Mouse (Mus musculus) heart, adult 2 months (tissue): Measurements from ENCODE around the gene Dennd2c.

Source experiments
- CTCF ChIP-seq: fragments of 200-600 bp; IDR thresholded peaks from 2 replicates; pipeline ENCODE4 v1.8.1; 2022; ENCODE audit warnings: antibody characterized with exemption, mild to moderate bottlenecking, moderate library complexity
- POLR2A ChIP-seq: fragments of 200-500 bp; IDR thresholded peaks from 2 replicates; pipeline ENCODE4 v1.6.1; 2011; ENCODE audit warnings: mild to moderate bottlenecking, low read depth, low read length, control low read depth; ENCODE audit not compliant: insufficient read depth

- TF ChIP-seq CTCF (no peak), POLR2A (no peak)
These were observed 35.5 kb upstream of the Dennd2c start for GRCm38 (mm10) chr3:103066927-103067326.
